Mouse (Mus musculus): Measurements from ENCODE around the gene 4921524J17Rik. TPM values are rescaled to one million over a fixed set of nuclear protein-coding genes. Genes with fewer than 3 reads are reported as not detected.

Gene 4921524J17Rik
- polyA plus RNA-seq, 1 experiment from 2014 or later: 51.2 TPM

DNA sequence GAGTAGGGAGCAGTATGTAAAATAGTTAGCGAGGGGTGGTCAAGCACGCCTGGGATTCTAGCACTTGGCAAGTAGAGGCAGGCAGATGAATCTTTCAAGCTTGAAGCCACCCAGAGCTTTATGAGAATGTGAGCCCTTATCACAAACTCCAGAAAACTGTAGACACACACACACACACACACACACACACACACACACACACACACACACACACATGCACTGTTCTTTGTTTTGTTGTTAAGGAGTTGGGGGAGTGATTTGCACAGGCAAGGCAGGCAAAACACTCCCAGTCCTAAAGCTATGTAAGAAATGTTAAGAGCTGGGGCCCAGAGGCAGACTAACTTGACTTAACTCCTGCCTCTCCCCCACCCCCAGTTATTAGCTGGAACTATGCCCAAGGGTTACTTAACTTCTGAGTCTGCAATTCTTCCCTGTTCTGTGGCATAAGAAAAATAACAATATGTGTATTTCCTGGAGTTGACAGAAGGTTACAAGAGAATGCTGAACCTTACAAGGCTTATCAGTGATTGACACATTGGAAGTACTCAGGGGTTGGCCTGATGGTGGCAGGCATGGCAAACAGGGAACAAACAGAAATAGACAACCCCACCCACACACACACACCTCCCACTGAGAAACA is 53.4 kb downstream of the 4921524J17Rik start:
- no peaks in the 10 kb centered on the region for H3K27me3 ChIP-seq
- H3K9me3 ChIP-seq: no peaks in the 10 kb centered on the region
- no peaks in the 10 kb centered on the region for H3K36me3 ChIP-seq
- H3K27ac ChIP-seq: peak overlapping the region; percentile 61
- no peak overlapping the region for H3K9ac ChIP-seq
- WGBS: 42% methylated on average over 2 of the region's 2 CpGs
- H3K4me3 ChIP-seq: no peak overlapping the region
- no peak for ATAC-seq (ENCODE audit: insufficient number of reproducible peaks, insufficient read depth, low FRiP score, low TSS enrichment)
- no peak overlapping the region for H3K4me2 ChIP-seq (replicated peaks)
- peaks cover 23% of the 10 kb centered on the region; the same call in 1 of the 2 replicates for H3K4me1 ChIP-seq

DNA sequence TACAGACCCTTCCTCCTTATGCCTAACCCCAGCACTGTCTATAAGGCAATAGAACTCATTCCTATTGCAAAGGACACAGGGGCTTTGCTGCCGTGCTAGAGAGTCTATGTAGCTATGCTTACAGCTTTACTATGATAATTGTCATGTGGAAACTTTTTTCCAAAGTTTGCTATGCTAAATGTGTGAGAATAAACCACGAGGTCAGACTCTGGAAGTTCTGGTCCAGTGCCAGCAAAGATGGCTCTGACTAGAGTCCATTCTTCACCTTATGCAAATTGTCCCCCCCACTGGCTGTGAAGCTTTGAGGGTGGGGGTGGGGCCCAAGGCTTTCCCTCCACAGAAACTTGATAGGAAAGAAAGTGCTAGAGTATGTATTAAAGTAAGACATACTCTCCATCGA is 56.1 kb downstream of the 4921524J17Rik start:
- Histone ChIP-seq H3K36me3 (no peaks in the 10 kb centered on the region), H3K27ac (no peak overlapping the region), H3K4me2 (replicated peaks) (no peak overlapping the region), H3K4me1 (peaks cover 33% of the 10 kb centered on the region; the same call in 1 of the 2 replicates), H3K4me3 (no peak overlapping the region), H3K9ac (no peak overlapping the region), H3K27me3 (no peaks in the 10 kb centered on the region), H3K9me3 (no peaks in the 10 kb centered on the region)
- no peak for ATAC-seq (ENCODE audit: insufficient number of reproducible peaks, insufficient read depth, low FRiP score, low TSS enrichment)
- 59% methylated on average over 3 of the region's 3 CpGs for WGBS

GRCm38 (mm10) chr8:85374286-85374685 is 58.3 kb downstream of the 4921524J17Rik start:
- Histone ChIP-seq H3K4me1 (peaks cover 19% of the 10 kb centered on the region; the same call in 1 of the 2 replicates), H3K9me3 (no peaks in the 10 kb centered on the region), H3K27ac (no peak overlapping the region), H3K4me3 (no peak overlapping the region), H3K27me3 (no peaks in the 10 kb centered on the region), H3K4me2 (replicated peaks) (no peak overlapping the region), H3K9ac (no peak overlapping the region), H3K36me3 (no peaks in the 10 kb centered on the region)
- WGBS: 36% methylated on average over 4 of the region's 4 CpGs
- ATAC-seq (ENCODE audit: insufficient number of reproducible peaks, insufficient read depth, low FRiP score, low TSS enrichment): no peak

- H3K4me2 ChIP-seq (replicated peaks): no peak overlapping the region
- ATAC-seq (ENCODE audit: insufficient number of reproducible peaks, insufficient read depth, low FRiP score, low TSS enrichment): peak; percentile 47; the same call in 1 of the 2 replicates
- 60% methylated on average over 5 of the region's 5 CpGs for WGBS
These were observed 59.1 kb downstream of the 4921524J17Rik start for GRCm38 (mm10) chr8:85373435-85374039.

DNA sequence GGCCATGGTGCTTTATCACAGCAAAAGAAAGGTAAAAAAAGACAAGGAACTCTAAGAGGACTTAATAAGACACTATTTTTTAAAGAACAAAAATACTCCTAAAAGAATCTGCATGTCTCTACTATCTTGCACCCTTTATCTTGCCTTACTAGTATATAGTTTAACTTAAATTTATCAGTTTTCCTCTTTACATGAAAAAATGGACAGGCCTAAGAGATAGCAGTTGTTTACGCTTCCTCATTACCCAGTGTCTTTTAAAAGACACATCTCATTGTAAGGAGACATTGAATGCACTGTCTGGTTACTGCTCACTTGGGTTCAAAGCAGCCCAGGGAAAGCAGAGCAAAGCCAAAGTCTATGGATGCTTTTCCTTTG is 60.2 kb downstream of the 4921524J17Rik start:
- 94% methylated on average over 1 of the region's 1 CpGs for WGBS
- Histone ChIP-seq H3K27ac (no peak overlapping the region), H3K9ac (no peak overlapping the region), H3K4me1 (peaks cover 11% of the 10 kb centered on the region; the same call in 1 of the 2 replicates), H3K9me3 (no peaks in the 10 kb centered on the region), H3K27me3 (no peaks in the 10 kb centered on the region), H3K4me2 (replicated peaks) (no peak overlapping the region), H3K4me3 (no peak overlapping the region), H3K36me3 (no peaks in the 10 kb centered on the region)
- no peak for ATAC-seq (ENCODE audit: insufficient number of reproducible peaks, insufficient read depth, low FRiP score, low TSS enrichment)

More at GRCm38 (mm10) chr8:85373435-85374039, 59.1 kb downstream of the 4921524J17Rik start:
- Histone ChIP-seq H3K9ac (no peak overlapping the region), H3K36me3 (no peaks in the 10 kb centered on the region), H3K27me3 (no peaks in the 10 kb centered on the region), H3K27ac (peak overlapping the region; percentile 30; the same call in 1 of the 2 replicates), H3K4me1 (peaks cover 13% of the 10 kb centered on the region; the same call in 1 of the 2 replicates), H3K4me3 (no peak overlapping the region), H3K9me3 (no peaks in the 10 kb centered on the region)

DNA sequence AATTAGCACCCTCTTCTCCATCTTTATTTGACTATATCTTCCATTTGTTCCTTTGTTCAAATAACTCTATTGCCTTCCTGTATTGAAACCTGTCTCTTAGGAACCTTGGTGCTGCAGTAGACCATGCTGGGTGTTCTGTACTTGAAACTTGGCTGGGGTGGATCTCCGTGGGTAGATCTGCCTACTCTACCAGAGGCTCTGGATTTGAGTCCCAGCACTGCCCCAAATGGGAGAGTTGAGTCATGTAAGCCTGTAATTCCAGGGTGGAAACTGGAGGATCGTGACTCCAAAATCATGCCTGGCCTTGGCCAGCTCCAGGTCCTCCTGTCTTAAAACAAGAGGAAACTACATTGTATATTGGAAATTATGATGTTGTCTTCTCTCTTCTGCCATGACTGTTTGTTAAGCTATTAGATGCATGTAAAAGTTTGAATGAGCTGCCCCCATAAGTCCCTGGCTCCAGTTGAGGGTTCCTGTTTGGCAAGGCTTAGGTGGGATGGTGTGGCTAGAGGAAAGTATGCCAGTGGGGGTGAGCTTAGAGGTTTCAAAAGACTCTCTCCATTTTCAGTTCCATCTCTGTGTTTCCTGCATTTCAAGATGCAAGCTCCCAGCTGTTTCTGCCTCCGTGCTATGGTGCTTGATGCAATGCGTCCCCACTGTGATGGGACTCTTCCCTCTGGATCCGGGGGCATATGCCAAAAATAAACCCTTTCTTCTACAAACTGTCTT is 60.7 kb downstream of the 4921524J17Rik start:
- ATAC-seq (ENCODE audit: insufficient number of reproducible peaks, insufficient read depth, low FRiP score, low TSS enrichment): no peak
- Histone ChIP-seq H3K27me3 (no peaks in the 10 kb centered on the region), H3K4me2 (replicated peaks) (no peak overlapping the region), H3K9me3 (no peaks in the 10 kb centered on the region), H3K4me1 (peaks cover 11% of the 10 kb centered on the region; the same call in 1 of the 2 replicates), H3K4me3 (no peak overlapping the region), H3K36me3 (no peaks in the 10 kb centered on the region), H3K9ac (no peak overlapping the region), H3K27ac (no peak overlapping the region)
- WGBS: 80% methylated on average over 5 of the region's 5 CpGs

- Histone ChIP-seq H3K4me2 (replicated peaks) (no peak overlapping the region), H3K9ac (no peak overlapping the region), H3K4me3 (no peak overlapping the region), H3K27ac (peak overlapping the region; percentile 77), H3K9me3 (no peaks in the 10 kb centered on the region), H3K36me3 (no peaks in the 10 kb centered on the region), H3K4me1 (peaks cover 9% of the 10 kb centered on the region), H3K27me3 (no peaks in the 10 kb centered on the region)
- 33% methylated on average over 6 of the region's 6 CpGs for WGBS
- ATAC-seq (ENCODE audit: insufficient number of reproducible peaks, insufficient read depth, low FRiP score, low TSS enrichment): no peak
These were observed 67.5 kb downstream of the 4921524J17Rik start for GRCm38 (mm10) chr8:85365176-85365575.

DNA sequence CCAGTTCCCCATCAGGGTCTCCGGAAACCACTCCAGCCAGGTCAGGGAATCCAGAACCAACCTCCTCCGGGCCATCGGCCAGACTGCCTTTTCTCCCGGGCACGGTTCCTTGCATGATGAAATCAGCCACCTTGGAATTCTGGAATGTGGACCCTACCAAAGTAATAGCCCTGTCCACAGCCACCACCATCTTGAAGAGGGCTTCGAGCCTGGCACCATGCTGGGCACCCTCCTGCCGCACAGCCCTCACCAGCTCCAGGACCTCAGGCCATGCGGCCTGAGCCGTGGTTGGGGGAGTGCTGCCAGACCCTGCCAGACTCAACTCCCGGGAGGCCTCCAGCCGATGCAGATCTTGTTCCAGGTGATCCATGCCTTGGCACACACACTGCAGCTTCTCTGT is 68.0 kb downstream of the 4921524J17Rik start:
- WGBS: 73% methylated on average over 11 of the region's 11 CpGs
- H3K4me1 ChIP-seq: peaks cover 9% of the 10 kb centered on the region
- no peaks in the 10 kb centered on the region for H3K27me3 ChIP-seq
- H3K4me3 ChIP-seq: no peak overlapping the region
- peak overlapping the region; percentile 77 for H3K27ac ChIP-seq
- no peak for ATAC-seq (ENCODE audit: insufficient number of reproducible peaks, insufficient read depth, low FRiP score, low TSS enrichment)
- H3K4me2 ChIP-seq (replicated peaks): no peak overlapping the region
- no peaks in the 10 kb centered on the region for H3K9me3 ChIP-seq
- H3K36me3 ChIP-seq: no peaks in the 10 kb centered on the region
- H3K9ac ChIP-seq: no peak overlapping the region

DNA sequence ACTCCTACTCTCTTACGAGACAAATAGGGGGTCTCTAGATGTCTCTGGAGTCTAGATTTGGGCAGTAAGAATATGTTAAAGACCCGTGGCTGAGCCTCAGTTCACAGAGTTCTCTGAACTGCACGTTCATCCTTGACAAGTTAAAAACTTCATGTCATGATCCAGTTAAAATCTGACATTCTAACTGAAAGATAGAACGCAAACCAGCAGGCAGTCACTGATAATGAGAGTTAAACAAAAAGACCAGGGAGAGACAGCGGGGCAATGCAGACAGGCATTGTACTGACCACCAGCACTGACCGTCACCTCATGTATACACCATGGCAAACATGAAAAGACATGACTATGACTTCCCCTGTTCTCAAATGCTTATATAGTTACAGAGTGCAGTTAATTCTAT is 69.2 kb downstream of the 4921524J17Rik start:
- Histone ChIP-seq H3K4me1 (peaks cover 9% of the 10 kb centered on the region), H3K36me3 (no peaks in the 10 kb centered on the region), H3K4me2 (replicated peaks) (no peak overlapping the region), H3K27me3 (no peaks in the 10 kb centered on the region), H3K9me3 (no peaks in the 10 kb centered on the region), H3K9ac (no peak overlapping the region), H3K27ac (no peak overlapping the region), H3K4me3 (no peak overlapping the region)
- no peak for ATAC-seq (ENCODE audit: insufficient number of reproducible peaks, insufficient read depth, low FRiP score, low TSS enrichment)
- WGBS: 78% methylated on average over 6 of the region's 6 CpGs

DNA sequence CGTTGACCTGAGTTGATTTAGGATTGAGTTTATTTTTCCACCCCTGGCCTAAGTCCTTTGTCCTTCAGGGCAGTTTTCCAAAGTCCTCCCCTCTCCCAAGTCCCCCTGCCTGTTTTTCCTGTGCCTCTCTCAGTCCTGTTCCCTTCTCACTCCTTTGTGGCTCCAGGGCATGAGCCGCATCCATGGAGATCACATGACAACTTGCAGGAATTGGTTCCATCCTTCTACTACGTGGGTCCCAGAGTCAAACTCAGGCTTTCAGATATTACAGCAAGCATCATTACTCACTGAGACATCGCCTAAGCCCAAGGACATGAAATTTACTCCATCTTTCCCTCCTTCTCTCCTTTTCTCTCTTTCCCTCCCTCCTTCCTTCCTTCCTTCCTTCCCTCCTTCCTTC is 70.4 kb downstream of the 4921524J17Rik start:
- no peak for ATAC-seq (ENCODE audit: insufficient number of reproducible peaks, insufficient read depth, low FRiP score, low TSS enrichment)
- Histone ChIP-seq H3K4me2 (replicated peaks) (no peak overlapping the region), H3K27me3 (no peaks in the 10 kb centered on the region), H3K9ac (no peak overlapping the region), H3K27ac (no peak overlapping the region), H3K36me3 (no peaks in the 10 kb centered on the region), H3K9me3 (no peaks in the 10 kb centered on the region), H3K4me1 (peaks cover 9% of the 10 kb centered on the region), H3K4me3 (no peak overlapping the region)
- WGBS: 61% methylated on average over 4 of the region's 4 CpGs
